Mouse (Mus musculus): ENCODE results near the gene Tmed4. TPM values are rescaled to one million over a fixed set of nuclear protein-coding genes. Genes with fewer than 3 reads are reported as not detected.

The Tmed4 gene
- polyA plus RNA-seq, 1 experiment from 2014 or later, result 163 TPM

GRCm38 (mm10) chr11:6296077-6296476 lies 21.4 kb upstream of the Tmed4 start:
- in situ Hi-C loops (cut with MboI; ENCODE audit: low pct_unique_long_range_greater_than_20kb), result no loop called here
- H3K27me3 ChIP-seq, result no peaks in the 10 kb centered on the region
- CTCF ChIA-PET, result interaction anchor here (1.1 to 2.1 kb wide), 2 partner anchors 21 to 33 kb away, joined by 3 to 5 read pairs; partner anchors contain the start of gene Tmed4
- POLR2A ChIA-PET, result no interaction called here
- ATAC-seq (no peak), DNase-seq (ENCODE audit: low read depth, low spot score) (no peak)
- no peak for TF ChIP-seq CTCF (IDR thresholded peaks at IDR 0.05)

- ATAC-seq (no peak), DNase-seq (ENCODE audit: low read depth, low spot score) (no peak)
- in situ Hi-C loops (cut with MboI; ENCODE audit: low pct_unique_long_range_greater_than_20kb), result no loop called here
- ChIA-PET CTCF (interaction anchor here (1.1 to 1.5 kb wide), 2 partner anchors 14 to 20 kb away, joined by 3 read pairs; partner anchors contain the start of gene Tmed4), POLR2A (interaction anchor here (1.0 kb wide), 1 partner anchor 11 kb away, joined by 3 read pairs; no protein-coding TSS in a partner anchor)
- TF ChIP-seq CTCF (IDR thresholded peaks at IDR 0.05), result no peak
- no peaks in the 10 kb centered on the region for H3K27me3 ChIP-seq
Measured at GRCm38 (mm10) chr11:6294632-6295031, 20.0 kb upstream of the Tmed4 start.

GRCm38 (mm10) chr11:6293601-6294000 lies 18.9 kb upstream of the Tmed4 start:
- POLR2A ChIA-PET, result no interaction called here
- no peak for ATAC-seq
- CTCF ChIA-PET, result interaction anchor here (1.1 to 1.5 kb wide), 2 partner anchors 11 to 19 kb away, joined by 3 read pairs; partner anchors contain the start of gene Tmed4
- TF ChIP-seq CTCF (IDR thresholded peaks at IDR 0.05), result no peak
- no peak for DNase-seq (ENCODE audit: low read depth, low spot score)
- no peaks in the 10 kb centered on the region for H3K27me3 ChIP-seq
- in situ Hi-C loops (cut with MboI; ENCODE audit: low pct_unique_long_range_greater_than_20kb), result no loop called here

GRCm38 (mm10) chr11:6292988-6293349 lies 18.3 kb upstream of the Tmed4 start:
- TF ChIP-seq CTCF (IDR thresholded peaks at IDR 0.05), result no peak
- ChIA-PET CTCF (interaction anchor here (1.1 kb wide), 1 partner anchor 12 kb away, joined by 3 read pairs; no protein-coding TSS in a partner anchor), POLR2A (no interaction called here)
- in situ Hi-C loops (cut with MboI; ENCODE audit: low pct_unique_long_range_greater_than_20kb), result no loop called here
- DNase-seq (ENCODE audit: low read depth, low spot score) (no peak), ATAC-seq (no peak)
- no peaks in the 10 kb centered on the region for H3K27me3 ChIP-seq

- CTCF ChIA-PET, result no interaction called here
- ATAC-seq, result peak; percentile 54
- POLR2A ChIA-PET, result no interaction called here
- no peaks in the 10 kb centered on the region for H3K27me3 ChIP-seq
- in situ Hi-C loops (cut with MboI; ENCODE audit: low pct_unique_long_range_greater_than_20kb), result no loop called here
- no peak for TF ChIP-seq CTCF (IDR thresholded peaks at IDR 0.05)
- DNase-seq (ENCODE audit: low read depth, low spot score), result peak; percentile 64
Measured at GRCm38 (mm10) chr11:6292116-6292987, 17.7 kb upstream of the Tmed4 start.

GRCm38 (mm10) chr11:6291401-6292115 lies 16.9 kb upstream of the Tmed4 start, which contains the start of gene Ogdh:
Gene Ogdh (plus strand): TSS chr11:6291633.
- ATAC-seq (peak; percentile 89), DNase-seq (ENCODE audit: low read depth, low spot score) (peak; percentile 79)
- POLR2A ChIA-PET, result no interaction called here
- CTCF ChIA-PET, result interaction anchor here (2.0 kb wide), 1 partner anchor 17 kb away, joined by 15 read pairs; the partner anchor contains the start of gene Tmed4
- no peaks in the 10 kb centered on the region for H3K27me3 ChIP-seq
- TF ChIP-seq CTCF (IDR thresholded peaks at IDR 0.05), result no peak
- in situ Hi-C loops (cut with MboI; ENCODE audit: low pct_unique_long_range_greater_than_20kb), result no loop called here

- ChIA-PET POLR2A (no interaction called here), CTCF (interaction anchor here (2.0 kb wide), 1 partner anchor 16 kb away, joined by 15 read pairs; the partner anchor contains the start of gene Tmed4)
- TF ChIP-seq CTCF (IDR thresholded peaks at IDR 0.05), result no peak
- no peak for ATAC-seq
- DNase-seq (ENCODE audit: low read depth, low spot score), result no peak
- no peaks in the 10 kb centered on the region for H3K27me3 ChIP-seq
- in situ Hi-C loops (cut with MboI; ENCODE audit: low pct_unique_long_range_greater_than_20kb), result no loop called here
Measured at GRCm38 (mm10) chr11:6290883-6291282, 16.2 kb upstream of the Tmed4 start.

GRCm38 (mm10) chr11:6290138-6290537 lies 15.5 kb upstream of the Tmed4 start:
- ChIA-PET CTCF (interaction anchor here (2.0 kb wide), 1 partner anchor 15 kb away, joined by 15 read pairs; the partner anchor contains the start of gene Tmed4), POLR2A (no interaction called here)
- TF ChIP-seq CTCF (IDR thresholded peaks at IDR 0.05), result no peak
- DNase-seq (ENCODE audit: low read depth, low spot score), result no peak
- no peak for ATAC-seq
- no peaks in the 10 kb centered on the region for H3K27me3 ChIP-seq
- in situ Hi-C loops (cut with MboI; ENCODE audit: low pct_unique_long_range_greater_than_20kb), result no loop called here

- ChIA-PET POLR2A (no interaction called here), CTCF (interaction anchor here (0.6 kb wide), 1 partner anchor 8 kb away, joined by 3 read pairs; the partner anchor contains the start of gene Tmed4)
- H3K27me3 ChIP-seq, result peaks cover 6% of the 10 kb centered on the region
- ATAC-seq (no peak), DNase-seq (ENCODE audit: low read depth, low spot score) (no peak)
- TF ChIP-seq CTCF (IDR thresholded peaks at IDR 0.05), result no peak
- in situ Hi-C loops (cut with MboI; ENCODE audit: low pct_unique_long_range_greater_than_20kb), result no loop called here
Measured at GRCm38 (mm10) chr11:6282940-6283339, 8.3 kb upstream of the Tmed4 start.

GRCm38 (mm10) chr11:6276466-6276865 lies 1.8 kb upstream of the Tmed4 start:
- H3K27me3 ChIP-seq, result no peaks in the 10 kb centered on the region
- ATAC-seq (no peak), DNase-seq (ENCODE audit: low read depth, low spot score) (no peak)
- CTCF ChIA-PET, result no interaction called here
- POLR2A ChIA-PET, result no interaction called here
- in situ Hi-C loops (cut with MboI; ENCODE audit: low pct_unique_long_range_greater_than_20kb), result no loop called here
- no peak for TF ChIP-seq CTCF (IDR thresholded peaks at IDR 0.05)
